In the genomic region with DNA sequence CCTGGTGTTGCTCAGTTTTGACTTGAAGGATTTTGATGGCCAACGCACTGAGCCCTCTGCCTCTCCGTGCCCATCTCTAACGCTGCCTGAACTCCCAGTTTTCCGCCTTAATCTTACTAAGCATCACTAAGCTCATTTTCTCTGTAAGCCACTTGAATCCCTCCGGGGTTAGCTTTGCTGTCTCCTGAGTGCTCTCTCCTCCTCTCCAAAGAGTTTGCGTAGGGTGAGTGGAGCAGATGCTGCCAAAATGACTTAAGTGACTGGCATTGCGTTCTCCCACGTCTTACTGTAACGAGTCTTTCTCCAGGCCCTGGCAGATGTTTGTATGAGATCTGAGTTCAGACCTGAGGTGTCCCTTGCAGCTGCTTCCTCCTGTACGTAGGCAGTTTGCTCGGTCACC, we compare ENCODE assay signal across 20 mouse cellular contexts. TPM values are rescaled to one million over a fixed set of nuclear protein-coding genes. Genes with fewer than 3 reads are reported as not detected.
DNase-seq lines count a peak whose midpoint lies in the region.
"Had no signal": no experiment of that assay in that cellular context is flagged by ENCODE, and none has a peak within 500 bp of the region (broad histone marks: within the 10 kb centered on the region; RNA-seq: fewer than 3 reads in every experiment).

No protein-coding gene starts in this region.

- no peak overlapping the region for H3K27ac ChIP-seq in heart, embryonic 10.5 days
- no peak overlapping the region for H3K27ac ChIP-seq in midbrain, embryonic 10.5 days (replicated peaks)
- H3K27ac ChIP-seq: embryonic facial prominence, embryonic 10.5 days; embryonic facial prominence, embryonic 12.5 days; forebrain, embryonic 13.5 days; forebrain, embryonic 15.5 days had no signal

- no peak overlapping the region for H3K4me3 ChIP-seq in heart, embryonic 10.5 days
- no peak overlapping the region for H3K4me3 ChIP-seq in midbrain, embryonic 10.5 days
- H3K4me3 ChIP-seq: embryonic facial prominence, embryonic 10.5 days; embryonic facial prominence, embryonic 12.5 days; forebrain, embryonic 13.5 days; forebrain, embryonic 15.5 days had no signal

- no peaks in the 10 kb centered on the region for H3K4me1 ChIP-seq in heart, embryonic 10.5 days
- no peaks in the 10 kb centered on the region for H3K4me1 ChIP-seq in midbrain, embryonic 10.5 days
- H3K4me1 ChIP-seq: embryonic facial prominence, embryonic 10.5 days; embryonic facial prominence, embryonic 12.5 days; forebrain, embryonic 13.5 days; forebrain, embryonic 15.5 days had no signal

- no peaks in the 10 kb centered on the region for H3K9me3 ChIP-seq in heart, embryonic 10.5 days
- no peaks in the 10 kb centered on the region for H3K9me3 ChIP-seq in midbrain, embryonic 10.5 days (replicated peaks)
- H3K9me3 ChIP-seq: embryonic facial prominence, embryonic 10.5 days; embryonic facial prominence, embryonic 12.5 days; forebrain, embryonic 13.5 days; forebrain, embryonic 15.5 days had no signal

- DNase-seq in retina, adult 2 months (ENCODE audit: low read depth, low spot score): peak; percentile 40
- DNase-seq in retina, embryonic 14.5 days (ENCODE audit: low spot score): no peak
- peak; percentile 68 for DNase-seq in retina, postnatal 1 day
- DNase-seq in telencephalon, adult 2 months (ENCODE audit: low read depth, low spot score): peak; percentile 21
- no peak for DNase-seq in heart, embryonic 10.5 days (ENCODE audit: low spot score)
- no peak for DNase-seq in midbrain, embryonic 10.5 days (ENCODE audit: low spot score)
- DNase-seq: adrenal gland, adult 2 months; adrenal gland, postnatal 10 days; adrenal gland, postnatal 25 days; cerebellum, adult 11-12 months; cerebellum, adult 2 months; cerebellum, adult 9-10 months; cerebellum, postnatal 10 days; cerebellum, postnatal 25 days had no signal

- H3K36me3 ChIP-seq in heart, embryonic 10.5 days: peaks cover 100% of the 10 kb centered on the region
- H3K36me3 ChIP-seq in midbrain, embryonic 10.5 days: peaks cover 100% of the 10 kb centered on the region

- WGBS in heart, embryonic 10.5 days: 94% methylated on average over 11 of the region's 11 CpGs
- 92% methylated on average over 11 of the region's 11 CpGs for WGBS in midbrain, embryonic 10.5 days

- H3K27me3 ChIP-seq in heart, embryonic 10.5 days (ENCODE audit: insufficient read depth, poor library complexity, severe bottlenecking): no peaks in the 10 kb centered on the region
- H3K27me3 ChIP-seq in midbrain, embryonic 10.5 days (ENCODE audit: low read depth, poor library complexity, severe bottlenecking): no peaks in the 10 kb centered on the region
- H3K27me3 ChIP-seq: embryonic facial prominence, embryonic 12.5 days; forebrain, embryonic 13.5 days; forebrain, embryonic 15.5 days had no signal

RNA-seq across cellular contexts. Expression of gene Dync1h1, which starts 28.8 kb away (rescaled TPM):
- polyA plus RNA-seq in heart, embryonic 10.5 days (2016; fragmentation: Nextera tagmentation; extraction: Ambion mirVana): 49.9 and 51.6 TPM in 2 replicates
- polyA plus RNA-seq in midbrain, embryonic 10.5 days (2016; fragmentation: Nextera tagmentation; extraction: Ambion mirVana): 58.9 and 71.5 TPM in 2 replicates

RNA-seq across cellular contexts. Expression of gene 1700001K19Rik, which starts 52.4 kb away (rescaled TPM):
- 0.15 TPM in 1 of 2 replicates, not detected in the other for polyA plus RNA-seq in heart, embryonic 10.5 days (2016; fragmentation: Nextera tagmentation; extraction: Ambion mirVana)
- not detected in 2 replicates for polyA plus RNA-seq in midbrain, embryonic 10.5 days (2016; fragmentation: Nextera tagmentation; extraction: Ambion mirVana)
- polyA plus RNA-seq: adrenal gland, adult 2 months; cerebellum, adult 2 months; cortical plate, adult 2 months; embryonic facial prominence, embryonic 12.5 days; embryonic facial prominence, embryonic 14.5 days had no signal

Comparison
In these comparisons a context has a peak if more than half of its experiments do, and no peak if none do; other contexts are left out.
1. DNase-seq: peak in retina, adult 2 months (single experiment), retina, postnatal 1 day (single experiment) and telencephalon, adult 2 months (single experiment); none in retina, embryonic 14.5 days (single experiment), heart, embryonic 10.5 days (single experiment) and midbrain, embryonic 10.5 days (single experiment).